Mouse (Mus musculus): ENCODE results near the gene Tufm. TPM values are rescaled to one million over a fixed set of nuclear protein-coding genes. Genes with fewer than 3 reads are reported as not detected.

The Tufm gene
- total RNA-seq (2023): 39.3 TPM

DNA sequence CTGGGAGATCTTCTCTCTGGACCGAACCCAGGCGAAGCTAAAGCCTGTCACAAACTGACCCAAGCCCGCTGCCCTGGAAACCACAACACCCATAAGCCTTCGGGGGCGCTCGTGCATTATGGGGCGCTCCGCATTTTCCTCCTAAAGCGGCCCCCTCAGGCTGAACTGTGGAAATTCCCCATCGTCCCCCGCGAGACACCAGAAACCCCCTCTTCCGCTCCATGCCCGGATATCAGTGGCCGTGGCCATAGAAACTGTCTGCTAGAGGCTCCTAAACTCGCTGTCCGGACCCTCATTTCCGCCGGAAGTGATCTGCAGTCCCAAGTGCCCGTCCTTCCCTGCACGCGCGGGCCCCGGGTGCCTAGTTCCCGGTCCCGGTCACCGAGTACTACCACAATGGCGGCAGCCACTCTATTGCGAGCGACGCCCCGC is at the start of gene Tufm:
Gene Tufm (plus strand): TSS at position 310 of the 432 bp plus-strand sequence.

GRCm38 (mm10) chr7:126463004-126463403 is 24.2 kb upstream of the Tufm start, which contains the start of gene Atp2a1:
Gene Atp2a1, minus strand, starts transcription at chr7:126463108.

GRCm38 (mm10) chr7:126474993-126475581 is 12.1 kb upstream of the Tufm start, which contains the start of gene Sh2b1:
Gene Sh2b1, minus strand, starts transcription at chr7:126475424.

DNA sequence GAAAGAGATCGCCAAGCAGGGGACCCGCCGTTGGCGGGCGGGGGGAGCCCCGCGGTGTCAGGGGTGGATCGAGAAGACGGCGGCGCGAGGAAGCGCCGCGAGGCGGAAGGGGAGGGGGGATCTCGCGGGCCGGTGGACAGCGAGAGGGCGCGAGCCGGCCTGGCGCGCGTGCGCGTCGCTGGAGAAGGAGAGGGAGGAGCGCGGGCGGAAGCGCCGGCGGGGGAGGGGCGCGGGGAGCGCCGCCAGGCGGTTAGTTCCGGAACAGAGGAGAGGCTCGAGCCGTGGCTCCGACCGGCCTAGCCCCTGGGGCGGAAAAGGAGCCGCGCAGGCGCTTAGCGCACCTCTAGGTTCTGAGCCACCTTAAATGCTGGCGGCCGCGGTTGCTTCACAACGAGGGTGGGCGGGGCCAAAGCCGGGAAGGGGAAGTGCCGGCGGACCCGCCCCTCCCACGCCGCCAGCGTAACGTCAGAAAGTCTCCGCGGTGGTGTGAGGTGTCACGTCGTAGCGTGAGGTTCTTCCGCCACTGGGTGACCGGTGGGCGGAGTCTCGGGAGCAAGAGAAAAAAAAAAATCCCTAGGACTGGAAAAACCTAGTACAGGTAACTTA is 16.2 kb downstream of the Tufm start, which contains the start of gene Atxn2l:
Gene Atxn2l (minus strand): TSS at position 165 of the 606 bp plus-strand sequence.

Other genes with a start within 250 kb of the Tufm start
- 43.1 TPM for gene Sbk1, start 214.7 kb upstream of the Tufm start, total RNA-seq (2023)
- 637 TPM for gene Lat, start 117.8 kb upstream of the Tufm start, total RNA-seq (2023)
- 56.5 TPM for gene Spns1, start 109.9 kb upstream of the Tufm start, total RNA-seq (2023)
- gene Nfatc2ip, start 90.6 kb upstream of the Tufm start, total RNA-seq (2023): 17.0 TPM
- 69.0 TPM for gene Cd19, start 72.5 kb upstream of the Tufm start, total RNA-seq (2023)
- 44.7 TPM for gene Rabep2, start 58.6 kb upstream of the Tufm start, total RNA-seq (2023)
- 1.1 TPM for gene Atp2a1, start 24.3 kb upstream of the Tufm start, total RNA-seq (2023)
- 78.7 TPM for gene Sh2b1, start 11.9 kb upstream of the Tufm start, total RNA-seq (2023)
- gene Atxn2l, start 16.1 kb downstream of the Tufm start, total RNA-seq (2023): 217 TPM
- 106 TPM for gene Eif3c, start 79.0 kb downstream of the Tufm start, total RNA-seq (2023)
- 4.6 TPM for gene Apobr, start 97.6 kb downstream of the Tufm start, total RNA-seq (2023)
- 90.5 TPM for gene Cln3, start 98.5 kb downstream of the Tufm start, total RNA-seq (2023)
- gene Il27, start 107.6 kb downstream of the Tufm start, total RNA-seq (2023): not detected
- gene Nupr1, start 143.5 kb downstream of the Tufm start, total RNA-seq (2023): not detected
- gene Sgf29, start 161.9 kb downstream of the Tufm start, total RNA-seq (2023): 58.8 TPM
- 0.59 TPM for gene Sult1a1, start 189.1 kb downstream of the Tufm start, total RNA-seq (2023)
- 127 TPM for gene Bola2, start 208.0 kb downstream of the Tufm start, total RNA-seq (2023)
- gene Slx1b, start 208.4 kb downstream of the Tufm start, total RNA-seq (2023): 6.8 TPM
- 1,152 TPM for gene Coro1a, start 220.4 kb downstream of the Tufm start, total RNA-seq (2023)